Mouse (Mus musculus) CH12.LX (cell line): Measurements from ENCODE around the gene Ankrd33. TPM values are rescaled to one million over a fixed set of nuclear protein-coding genes. Genes with fewer than 3 reads are reported as not detected.

Experiments used
- DNase-seq: peaks from one replicate; pipeline ENCODE4 v3.0.0-alpha.2; 2013; ENCODE audit errors: extremely low read depth
- H3K27ac ChIP-seq: 2 replicates; pipeline ENCODE4 v1.5.1; 2012; ENCODE audit warnings: low read depth, mild to moderate bottlenecking, control low read depth, moderate library complexity; ENCODE audit not compliant: insufficient read depth
- H3K27me3 ChIP-seq: replicated peaks from 2 replicates; pipeline ENCODE3; 2012; ENCODE audit warnings: inconsistent platforms
- H3K36me3 ChIP-seq, 2 experiments: replicated peaks in 1 of 2; 2 replicates each; pipeline versions ENCODE3 to v1.6.1; 2012; ENCODE audit warnings: inconsistent platforms in 1 of 2, low read length in 1 of 2, mild to moderate bottlenecking in 1 of 2, mixed read lengths in 1 of 2, moderate library complexity in 1 of 2; ENCODE audit not compliant: control insufficient read depth in 1 of 2, insufficient read depth in 1 of 2
- H3K4me1 ChIP-seq, 2 experiments: 2 replicates each; pipeline ENCODE4 v1.6.1; 2012; ENCODE audit warnings: inconsistent platforms in 1 of 2, moderate library complexity in 1 of 2; ENCODE audit not compliant: insufficient read depth in 2 of 2, control insufficient read depth in 1 of 2
- H3K4me2 ChIP-seq: 2 replicates; pipeline ENCODE4 v1.6.1; 2012; ENCODE audit warnings: low read depth, mild to moderate bottlenecking, control low read depth; ENCODE audit not compliant: poor library complexity, insufficient read depth, severe bottlenecking
- H3K4me3 ChIP-seq, 3 experiments: fragments of 150-350 bp in 1 of 3; sonication (generic) in 1 of 3; replicated peaks in 1 of 3; 2 replicates each; pipeline versions ENCODE3 to v1.5.1; 2011 to 2012; ENCODE audit warnings: low read depth in 2 of 3, low read length in 2 of 3, mild to moderate bottlenecking in 2 of 3, moderate library complexity in 2 of 3, control low read depth in 1 of 3, improper control_type of control experiment in 1 of 3, inconsistent platforms in 1 of 3, mixed read lengths in 1 of 3; ENCODE audit not compliant: poor library complexity in 1 of 3
- H3K79me2 ChIP-seq: replicated peaks from 2 replicates; pipeline ENCODE4 v1.6.1; 2012; ENCODE audit warnings: mild to moderate bottlenecking, moderate library complexity; ENCODE audit not compliant: control insufficient read depth, poor library complexity, insufficient read depth, severe bottlenecking; ENCODE audit errors: extremely low read depth
- H3K9ac ChIP-seq: 2 replicates; pipeline ENCODE4 v1.6.1; 2012; ENCODE audit warnings: low read depth, mild to moderate bottlenecking, control low read depth, moderate library complexity; ENCODE audit not compliant: insufficient read depth
- H3K9me3 ChIP-seq: replicated peaks from 2 replicates; pipeline ENCODE3; 2012; ENCODE audit warnings: low read length, inconsistent platforms, mixed read lengths
- BHLHE40 ChIP-seq: IDR thresholded peaks from 2 replicates; pipeline ENCODE4 v1.6.1; 2011; ENCODE audit warnings: mild to moderate bottlenecking, low read depth, low read length, improper control_type of control experiment
- CHD1 ChIP-seq: IDR thresholded peaks from 2 replicates; pipeline ENCODE4 v1.6.1; 2012; ENCODE audit warnings: low read depth, low read length, improper control_type of control experiment, inconsistent platforms
- CTCF ChIP-seq, 2 experiments: IDR thresholded peaks in 1 of 2; conservative IDR thresholded peaks in 1 of 2; 2 replicates each; pipeline ENCODE4 v1.5.1; 2011 to 2012; ENCODE audit warnings: low read depth in 2 of 2, low read length in 2 of 2, improper control_type of control experiment in 1 of 2, inconsistent platforms in 1 of 2, mild to moderate bottlenecking in 1 of 2, moderate library complexity in 1 of 2
- E2F4 ChIP-seq: IDR thresholded peaks from 2 replicates; pipeline ENCODE4 v1.6.1; 2011; ENCODE audit warnings: low read depth, low read length, improper control_type of control experiment; ENCODE audit not compliant: insufficient replicate concordance
- ELF1 ChIP-seq: IDR thresholded peaks from 2 replicates; pipeline ENCODE4 v1.6.1; 2014; ENCODE audit warnings: low read depth, mild to moderate bottlenecking, inconsistent platforms, low read length, improper control_type of control experiment
- ETS1 ChIP-seq: conservative IDR thresholded peaks from 2 replicates; pipeline ENCODE4 v1.6.1; 2012; ENCODE audit warnings: low read depth, mild to moderate bottlenecking, inconsistent platforms, low read length, improper control_type of control experiment, moderate library complexity
- HCFC1 ChIP-seq: IDR thresholded peaks from 2 replicates; pipeline ENCODE4 v1.6.1; 2012; ENCODE audit warnings: low read depth, mild to moderate bottlenecking, inconsistent platforms, low read length, improper control_type of control experiment
- IRF4 ChIP-seq: IDR thresholded peaks from 2 replicates; pipeline ENCODE4 v1.6.1; 2014; ENCODE audit warnings: low read depth, mild to moderate bottlenecking, inconsistent platforms, low read length, improper control_type of control experiment
- JUND ChIP-seq: conservative IDR thresholded peaks from 2 replicates; pipeline ENCODE4 v1.6.1; 2011; ENCODE audit warnings: low read depth, low read length, improper control_type of control experiment
- MAFK ChIP-seq: IDR thresholded peaks from 2 replicates; pipeline ENCODE4 v1.6.1; 2011; ENCODE audit warnings: low read length, improper control_type of control experiment; ENCODE audit not compliant: insufficient replicate concordance
- MAX ChIP-seq: IDR thresholded peaks from 2 replicates; pipeline ENCODE4 v1.6.1; 2011; ENCODE audit warnings: low read length, improper control_type of control experiment
- MAZ ChIP-seq: IDR thresholded peaks from 2 replicates; pipeline ENCODE4 v1.6.1; 2012; ENCODE audit warnings: low read depth, mild to moderate bottlenecking, inconsistent platforms, low read length, improper control_type of control experiment, moderate library complexity
- MEF2A ChIP-seq: IDR thresholded peaks from 2 replicates; pipeline ENCODE4 v1.6.1; 2014; ENCODE audit warnings: low read depth, mild to moderate bottlenecking, inconsistent platforms, low read length, improper control_type of control experiment, borderline replicate concordance
- MYC ChIP-seq: IDR thresholded peaks from 2 replicates; pipeline ENCODE4 v1.6.1; 2011; ENCODE audit warnings: low read depth, mild to moderate bottlenecking, improper control_type of control experiment, low read length
- NELFE ChIP-seq: IDR thresholded peaks from 2 replicates; pipeline ENCODE4 v1.6.1; 2011; ENCODE audit warnings: low read depth, low read length, improper control_type of control experiment
- POLR2A ChIP-seq: IDR thresholded peaks from 2 replicates; pipeline ENCODE4 v1.6.1; 2011; ENCODE audit warnings: low read depth, mild to moderate bottlenecking, improper control_type of control experiment, low read length
- SMC3 ChIP-seq: IDR thresholded peaks from 2 replicates; pipeline ENCODE4 v1.6.1; 2011; ENCODE audit warnings: low read depth, low read length, improper control_type of control experiment
- TCF12 ChIP-seq: IDR thresholded peaks from 2 replicates; pipeline ENCODE4 v1.6.1; 2014; ENCODE audit warnings: low read depth, mild to moderate bottlenecking, inconsistent platforms, low read length, improper control_type of control experiment
- UBTF ChIP-seq: IDR thresholded peaks from 2 replicates; pipeline ENCODE4 v1.6.1; 2012; ENCODE audit warnings: low read depth, mild to moderate bottlenecking, inconsistent platforms, low read length, improper control_type of control experiment, moderate library complexity
- USF2 ChIP-seq: conservative IDR thresholded peaks from 2 replicates; pipeline ENCODE4 v1.6.1; 2011; ENCODE audit warnings: low read depth, low read length, improper control_type of control experiment
- ZC3H11A ChIP-seq: IDR thresholded peaks from 2 replicates; pipeline ENCODE4 v1.6.1; 2012; ENCODE audit warnings: low read depth, mild to moderate bottlenecking, inconsistent platforms, low read length, improper control_type of control experiment
- ZMIZ1 ChIP-seq: IDR thresholded peaks from 2 replicates; pipeline ENCODE4 v1.6.1; 2012; ENCODE audit warnings: low read depth, mild to moderate bottlenecking, inconsistent platforms, low read length, improper control_type of control experiment
- ZNF384 ChIP-seq: IDR thresholded peaks from 2 replicates; pipeline ENCODE4 v1.6.1; 2012; ENCODE audit warnings: low read depth, low read length, improper control_type of control experiment, inconsistent platforms
- dilution Hi-C: fragments of 300-500 bp; cut with MboI; formaldehyde crosslinking; loops from 2 replicates; pipeline ENCODE4 v1.14.3; 2020; ENCODE audit warnings: low sequenced_read_pairs; ENCODE audit not compliant: extremely low pct_unique_long_range_greater_than_20kb, extremely low pct_ligation_motif_present
- in situ Hi-C: fragments of 300-500 bp; cut with MboI; formaldehyde crosslinking; loops from 3 replicates; pipeline ENCODE4 v1.14.3; 2019; ENCODE audit warnings: low sequenced_read_pairs, low pct_ligation_motif_present, low pct_unique_long_range_greater_than_20kb, mixed read lengths
- polyA plus RNA-seq: library from polyadenylated mRNA; unstranded; fragments of >175 nt; gene quantifications from 2 replicates; pipeline ENCODE4 v1.2.1, GENCODE M21; 2012; ENCODE audit warnings: low read depth; ENCODE audit not compliant: insufficient read length
- total RNA-seq, 2 experiments: library from RNA; depleted of rRNA; stranded (reverse); fragments of 300-350 nt in 1 of 2; fragments of >200 nt in 1 of 2; gene quantifications; 2 replicates each; pipeline ENCODE4 v1.2.3; 2012 to 2014

Gene Ankrd33
- total and polyA plus RNA-seq, 3 experiments = not detected

- no peak overlapping the region for H3K4me2 ChIP-seq
- no peaks in the 10 kb centered on the region for H3K9me3 ChIP-seq
- peaks cover 8 to 12% of the 10 kb centered on the region in 2 experiments for H3K4me1 ChIP-seq
- in situ Hi-C loops (no loop called here), dilution Hi-C loops (no loop called here)
- no peak for TF ChIP-seq CHD1
- no peak for TF ChIP-seq JUND
- no peak for TF ChIP-seq ELF1
- TF ChIP-seq MYC = no peak
- TF ChIP-seq IRF4 = no peak
- no peak for TF ChIP-seq USF2
- no peak for TF ChIP-seq SMC3
- no peaks in the 10 kb centered on the region for H3K36me3 ChIP-seq
- DNase-seq = no peak
- no peak overlapping the region for H3K4me3 ChIP-seq
- no peak overlapping the region for H3K9ac ChIP-seq
- H3K27ac ChIP-seq = no peak overlapping the region
- peaks cover 71% of the 10 kb centered on the region for H3K27me3 ChIP-seq
- H3K79me2 ChIP-seq = no peaks in the 10 kb centered on the region
These were observed 31.1 kb upstream of the Ankrd33 start for GRCm38 (mm10) chr15:101084499-101084898.

GRCm38 (mm10) chr15:101086451-101086850, 29.1 kb upstream of the Ankrd33 start:
- dilution Hi-C loops = no loop called here
- H3K4me2 ChIP-seq = no peak overlapping the region

GRCm38 (mm10) chr15:101086956-101087355, 28.6 kb upstream of the Ankrd33 start:
- H3K4me2 ChIP-seq = no peak overlapping the region
- H3K27me3 ChIP-seq = peaks cover 67% of the 10 kb centered on the region
- H3K36me3 ChIP-seq = no peaks in the 10 kb centered on the region
- no peaks in the 10 kb centered on the region for H3K79me2 ChIP-seq
- in situ Hi-C loops = no loop called here
- H3K4me1 ChIP-seq = peaks cover 10 to 12% of the 10 kb centered on the region in 2 experiments
- dilution Hi-C loops = no loop called here
- H3K4me3 ChIP-seq = no peak overlapping the region
- no peak overlapping the region for H3K9ac ChIP-seq
- no peak for TF ChIP-seq ETS1
- TF ChIP-seq MYC = no peak
- no peak for TF ChIP-seq CTCF (conservative IDR thresholded peaks at IDR 0.05 in 1 of 2, IDR thresholded peaks at IDR 0.05 in 1 of 2; ENCODE audit: low read depth in 2 of 2, low read length in 2 of 2)
- no peak for TF ChIP-seq ZNF384
- no peak for TF ChIP-seq MAX
- no peak for TF ChIP-seq TCF12
- TF ChIP-seq MAFK = no peak
- no peak for TF ChIP-seq MEF2A
- TF ChIP-seq NELFE = no peak
- TF ChIP-seq ZC3H11A = no peak
- TF ChIP-seq E2F4 = no peak
- TF ChIP-seq ZMIZ1 = no peak
- TF ChIP-seq HCFC1 = no peak
- no peak for TF ChIP-seq POLR2A
- no peak for TF ChIP-seq CHD1
- no peak for TF ChIP-seq UBTF
- TF ChIP-seq ELF1 = no peak
- no peak for TF ChIP-seq MAZ
- TF ChIP-seq IRF4 = no peak
- TF ChIP-seq BHLHE40 = no peak
- no peaks in the 10 kb centered on the region for H3K9me3 ChIP-seq
- no peak overlapping the region for H3K27ac ChIP-seq
- DNase-seq = no peak

More at GRCm38 (mm10) chr15:101086451-101086850, 29.1 kb upstream of the Ankrd33 start:
- Histone ChIP-seq H3K27me3 (peaks cover 65% of the 10 kb centered on the region), H3K27ac (no peak overlapping the region), H3K79me2 (no peaks in the 10 kb centered on the region), H3K9me3 (no peaks in the 10 kb centered on the region), H3K9ac (no peak overlapping the region), H3K36me3 (no peaks in the 10 kb centered on the region), H3K4me1 (peaks cover 10 to 12% of the 10 kb centered on the region in 2 experiments), H3K4me3 (no peak overlapping the region)
- in situ Hi-C loops = no loop called here
- DNase-seq = no peak
- no peak for TF ChIP-seq CHD1
